Mouse (Mus musculus) lung, embryonic 15.5 days (tissue): ENCODE results near the gene Tfdp1. TPM values are rescaled to one million over a fixed set of nuclear protein-coding genes. Genes with fewer than 3 reads are reported as not detected.

Source experiments
- ATAC-seq: fragments of 200-750 bp; cut with Nextera tagmentation; 2 replicates; pipeline ENCODE4 v1.8.0; 2017; ENCODE audit warnings: moderate number of reproducible peaks, borderline replicate concordance; ENCODE audit not compliant: low FRiP score, low TSS enrichment; ENCODE audit errors: extremely low read depth
- H3K27ac ChIP-seq: fragments of 300-500 bp; sonication (generic); 2 replicates; pipeline ENCODE4 v1.5.1; 2015; ENCODE audit warnings: moderate library complexity, mild to moderate bottlenecking, inconsistent platforms
- H3K27me3 ChIP-seq: fragments of 300-500 bp; sonication (generic); 2 replicates; pipeline ENCODE4 v1.6.1; 2015; ENCODE audit warnings: inconsistent platforms
- H3K36me3 ChIP-seq: fragments of 300-500 bp; sonication (generic); 2 replicates; pipeline ENCODE4 v1.6.1; 2015; ENCODE audit warnings: inconsistent platforms
- H3K4me1 ChIP-seq: fragments of 300-500 bp; sonication (generic); 2 replicates; pipeline ENCODE4 v1.6.1; 2015; ENCODE audit warnings: inconsistent platforms
- H3K4me2 ChIP-seq: fragments of 300-500 bp; sonication (generic); 2 replicates; pipeline ENCODE4 v1.6.1; 2015; ENCODE audit warnings: inconsistent platforms, mild to moderate bottlenecking, moderate library complexity
- H3K4me3 ChIP-seq: fragments of 300-500 bp; sonication (generic); 2 replicates; pipeline ENCODE4 v1.5.1; 2015; ENCODE audit warnings: mild to moderate bottlenecking, inconsistent platforms
- H3K9ac ChIP-seq: fragments of 300-500 bp; sonication (generic); 2 replicates; pipeline ENCODE4 v1.6.1; 2015; ENCODE audit warnings: inconsistent platforms
- H3K9me3 ChIP-seq: fragments of 300-500 bp; sonication (generic); 2 replicates; pipeline ENCODE4 v1.6.1; 2016; ENCODE audit warnings: inconsistent platforms
- WGBS: fragments of 180-500 bp; shearing (Covaris S2); methylation state at CpG from one replicate; pipeline ENCODE4 v1.1.7; 2015; 5-methylcytosine and 5-hydroxymethylcytosine counted together
- polyA plus RNA-seq: library from polyadenylated mRNA; unstranded; fragments of >200 nt; fragmentation: Nextera tagmentation; extraction: Ambion mirVana; gene quantifications from 2 replicates; pipeline ENCODE4 v1.2.1, GENCODE M21; 2015

Tfdp1 gene
- 187 TPM in 2 replicates for polyA plus RNA-seq

DNA sequence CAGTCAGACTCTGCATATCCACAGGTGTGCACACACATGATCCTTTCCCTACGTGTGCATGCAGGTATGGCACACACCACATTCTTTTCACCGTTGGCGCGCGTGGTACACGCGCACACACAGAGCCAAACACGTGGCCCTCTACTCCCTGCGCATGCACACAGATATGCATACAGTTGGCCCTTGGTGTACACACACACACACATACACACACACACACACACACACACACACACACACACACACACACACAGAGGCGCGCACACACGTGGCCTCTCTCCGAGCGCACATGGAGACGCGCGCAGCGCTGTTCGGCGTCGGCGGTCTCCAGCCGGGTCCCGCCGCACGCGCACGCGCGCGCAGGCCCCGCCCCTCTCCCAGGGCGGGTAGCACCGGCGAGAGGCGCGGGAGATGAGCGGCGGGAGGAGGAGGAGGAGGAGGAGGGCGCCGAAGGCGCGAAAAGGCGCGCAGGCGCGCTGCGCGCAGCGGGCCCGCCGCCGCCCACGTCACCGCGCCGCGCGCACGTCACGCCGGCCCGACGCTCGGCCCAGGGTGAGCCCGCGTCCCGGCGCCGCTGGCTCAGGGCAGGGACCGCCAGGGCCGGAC is at the start of gene Tfdp1:
Gene Tfdp1, plus strand, starts transcription at position 497 of the 606 bp plus-strand sequence.
- peak; percentile 93 for ATAC-seq
- peak within 1 kb of the TSS; percentile 82 for H3K27ac ChIP-seq
- peaks cover 16% of the 10 kb centered on the region for H3K4me1 ChIP-seq
- H3K4me2 ChIP-seq: peak within 1 kb of the TSS; percentile 85
- WGBS: 1% methylated on average over 27 of the region's 72 CpGs
- H3K27me3 ChIP-seq: no peaks in the 10 kb centered on the region
- peak within 1 kb of the TSS; percentile 94 for H3K4me3 ChIP-seq
- no peaks in the 10 kb centered on the region for H3K9me3 ChIP-seq
- H3K36me3 ChIP-seq: peaks cover 26% of the 10 kb centered on the region
- peak within 1 kb of the TSS; percentile 96 for H3K9ac ChIP-seq

DNA sequence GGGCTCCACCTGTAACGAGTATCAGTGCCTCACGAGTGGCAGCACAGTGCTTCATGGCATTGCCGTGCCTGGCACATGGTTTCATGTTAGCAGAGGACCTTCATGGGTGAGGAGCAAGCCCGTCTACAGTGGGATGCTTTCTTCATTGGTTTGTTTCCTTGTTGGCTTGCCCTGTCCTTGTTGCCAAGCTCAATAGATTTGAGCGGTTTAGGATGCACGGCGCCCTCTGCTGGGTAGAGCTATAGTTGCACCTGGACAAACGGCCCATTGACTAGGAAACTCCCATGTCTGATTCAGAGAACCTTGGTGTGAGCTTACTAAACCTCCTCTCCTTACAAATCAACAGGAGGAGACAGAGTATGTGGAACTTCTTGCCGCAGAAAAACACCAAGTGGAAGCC is 46.2 kb upstream of the Tfdp1 start:
- peaks cover 42% of the 10 kb centered on the region for H3K36me3 ChIP-seq
- H3K4me2 ChIP-seq: no peak overlapping the region
- H3K4me3 ChIP-seq: no peak overlapping the region
- ATAC-seq: no peak
- no peaks in the 10 kb centered on the region for H3K9me3 ChIP-seq
- no peaks in the 10 kb centered on the region for H3K27me3 ChIP-seq
- no peak overlapping the region for H3K9ac ChIP-seq
- 28% methylated on average over 9 of the region's 9 CpGs for WGBS
- 0 out of 2 replicates have a peak, but pooled peaks cover 10% of the 10 kb centered on the region for H3K4me1 ChIP-seq
- H3K27ac ChIP-seq: no peak overlapping the region

DNA sequence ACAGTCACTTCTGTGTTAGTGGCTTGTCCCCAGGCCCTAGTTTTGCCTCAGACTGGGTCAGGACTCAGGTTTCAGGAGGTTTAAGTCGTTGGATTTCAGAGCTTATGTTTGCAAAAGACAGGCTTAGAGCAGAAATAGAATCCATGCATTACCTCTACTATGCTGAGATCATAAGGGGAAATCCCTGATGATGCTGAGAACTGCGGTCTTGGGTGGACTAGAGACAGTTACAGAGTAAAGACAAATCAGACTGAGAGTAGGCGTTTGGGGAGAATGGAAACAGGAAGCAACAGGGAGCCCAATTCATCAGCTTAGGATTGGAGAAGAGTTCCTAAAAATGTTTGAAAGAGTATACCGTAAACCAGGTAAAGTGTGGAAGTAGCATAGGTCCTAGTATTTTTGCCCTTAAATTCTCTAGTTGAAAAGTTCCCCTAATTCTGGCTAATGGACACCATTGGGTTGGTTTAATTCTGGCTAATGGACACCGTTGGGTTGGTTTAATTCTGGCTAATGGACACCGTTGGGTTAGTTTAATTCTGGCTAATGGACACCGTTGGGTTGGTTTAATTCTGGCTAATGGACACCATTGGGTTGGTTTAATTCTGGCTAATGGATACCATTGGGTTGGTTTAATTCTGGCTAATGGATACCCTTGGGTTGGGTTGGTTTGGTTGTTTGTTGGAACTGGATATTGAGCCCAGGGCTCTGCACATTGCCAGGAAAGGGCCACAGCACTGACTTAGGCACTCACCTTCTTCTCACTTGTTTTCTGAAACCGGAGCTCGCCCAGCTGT is 44.7 kb upstream of the Tfdp1 start:
- ATAC-seq: no peak
- H3K4me1 ChIP-seq: 0 out of 2 replicates have a peak, but pooled peaks cover 5% of the 10 kb centered on the region
- WGBS: 92% methylated on average over 9 of the region's 9 CpGs
- H3K9ac ChIP-seq: no peak overlapping the region
- no peaks in the 10 kb centered on the region for H3K9me3 ChIP-seq
- no peaks in the 10 kb centered on the region for H3K27me3 ChIP-seq
- peaks cover 44% of the 10 kb centered on the region for H3K36me3 ChIP-seq
- no peak overlapping the region for H3K4me3 ChIP-seq
- H3K27ac ChIP-seq: no peak overlapping the region
- no peak overlapping the region for H3K4me2 ChIP-seq

DNA sequence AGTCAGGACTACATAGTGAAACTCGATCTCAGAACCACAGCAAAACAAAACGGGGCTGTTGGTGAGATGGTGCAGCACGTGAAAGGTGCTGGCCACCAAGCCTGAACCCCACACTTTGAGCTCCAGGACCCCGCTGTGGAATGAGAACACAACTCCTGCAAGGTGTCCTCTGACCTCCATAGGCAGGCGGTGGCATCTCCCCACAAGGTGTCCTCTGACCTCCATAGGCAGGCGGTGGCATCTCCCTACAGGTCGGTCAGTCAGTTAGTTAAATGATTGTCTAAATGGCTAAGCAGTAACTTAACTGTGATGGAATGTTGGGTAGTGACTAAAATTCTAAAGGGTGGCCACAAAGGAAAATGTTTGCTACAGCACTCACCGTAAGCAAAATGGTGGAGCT is 39.0 kb upstream of the Tfdp1 start:
- H3K9me3 ChIP-seq: no peaks in the 10 kb centered on the region
- no peak for ATAC-seq
- H3K27ac ChIP-seq: no peak overlapping the region
- no peak overlapping the region for H3K4me3 ChIP-seq
- WGBS: 95% methylated on average over 8 of the region's 8 CpGs
- no peak overlapping the region for H3K4me2 ChIP-seq
- H3K4me1 ChIP-seq: no peaks in the 10 kb centered on the region
- peaks cover 61% of the 10 kb centered on the region for H3K36me3 ChIP-seq
- H3K27me3 ChIP-seq: no peaks in the 10 kb centered on the region
- no peak overlapping the region for H3K9ac ChIP-seq

DNA sequence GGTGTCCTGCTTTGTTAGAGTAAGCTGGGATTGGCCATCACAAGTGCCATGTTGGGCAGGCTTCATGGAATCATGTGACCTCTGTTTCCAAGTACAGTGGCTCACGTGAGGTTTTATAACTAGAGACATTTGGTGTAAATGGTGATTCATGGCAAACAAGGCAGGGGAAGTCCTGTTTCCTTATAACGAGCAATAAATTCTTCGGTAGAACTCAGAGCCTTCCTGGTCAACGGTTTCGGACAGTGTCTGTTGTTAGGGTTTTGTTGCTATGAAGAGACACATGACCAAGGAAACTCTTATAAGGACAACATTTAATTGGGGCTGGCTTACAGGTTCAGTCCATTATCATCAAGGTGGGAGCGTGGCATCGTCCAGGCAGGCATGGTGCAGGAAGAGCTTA is 37.5 kb upstream of the Tfdp1 start:
- no peaks in the 10 kb centered on the region for H3K27me3 ChIP-seq
- no peak overlapping the region for H3K9ac ChIP-seq
- no peak overlapping the region for H3K27ac ChIP-seq
- no peak overlapping the region for H3K4me3 ChIP-seq
- H3K36me3 ChIP-seq: peaks cover 60% of the 10 kb centered on the region
- H3K4me1 ChIP-seq: no peaks in the 10 kb centered on the region
- 94% methylated on average over 7 of the region's 7 CpGs for WGBS
- no peak for ATAC-seq
- no peak overlapping the region for H3K4me2 ChIP-seq
- no peaks in the 10 kb centered on the region for H3K9me3 ChIP-seq

DNA sequence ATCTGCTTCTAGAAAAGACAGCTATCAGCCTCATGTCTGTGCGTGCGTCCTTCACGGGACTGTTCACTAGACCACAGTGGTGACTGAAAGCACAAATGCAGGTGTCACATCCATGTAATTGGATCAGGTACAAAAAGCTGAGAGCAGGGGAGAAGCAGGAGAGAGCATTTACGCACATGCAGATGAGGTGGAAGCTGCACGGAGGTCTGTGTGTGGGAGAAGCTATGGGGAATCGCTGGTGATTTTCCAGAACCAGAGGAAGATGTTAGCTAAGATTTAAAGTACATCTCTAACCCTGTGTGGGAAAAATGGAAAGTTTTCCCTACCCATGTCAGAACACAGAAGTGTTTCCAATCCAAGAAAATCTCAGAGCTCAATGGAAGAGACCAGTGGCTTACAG is 33.1 kb upstream of the Tfdp1 start:
- Histone ChIP-seq H3K36me3 (peaks cover 43% of the 10 kb centered on the region), H3K27me3 (no peaks in the 10 kb centered on the region), H3K4me2 (no peak overlapping the region), H3K27ac (no peak overlapping the region), H3K4me3 (no peak overlapping the region), H3K9me3 (no peaks in the 10 kb centered on the region), H3K4me1 (no peaks in the 10 kb centered on the region), H3K9ac (no peak overlapping the region)
- 90% methylated on average over 6 of the region's 6 CpGs for WGBS
- ATAC-seq: no peak

DNA sequence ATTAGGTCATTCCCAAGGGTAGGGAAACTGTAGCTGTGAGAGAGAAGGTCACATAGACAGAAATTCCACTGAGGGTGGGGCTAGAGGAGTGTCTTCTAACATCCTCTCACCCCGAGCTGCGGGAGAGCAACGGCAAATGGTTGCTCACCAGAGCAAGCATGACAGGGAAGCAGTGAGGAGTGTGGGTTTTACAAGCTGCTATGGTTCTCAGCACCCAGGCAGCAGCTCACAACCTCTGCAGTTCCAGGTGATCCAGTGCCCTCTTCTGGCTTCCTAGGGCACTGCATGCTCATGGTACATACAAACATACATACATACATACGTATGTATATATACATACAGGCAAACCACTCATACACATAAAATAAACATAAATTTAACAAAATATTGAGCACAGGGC is 32.7 kb upstream of the Tfdp1 start:
- Histone ChIP-seq H3K9ac (no peak overlapping the region), H3K4me1 (no peaks in the 10 kb centered on the region), H3K27me3 (no peaks in the 10 kb centered on the region), H3K4me3 (no peak overlapping the region), H3K27ac (no peak overlapping the region), H3K9me3 (no peaks in the 10 kb centered on the region), H3K4me2 (no peak overlapping the region), H3K36me3 (peaks cover 44% of the 10 kb centered on the region)
- WGBS: 92% methylated on average over 4 of the region's 4 CpGs
- ATAC-seq: no peak

DNA sequence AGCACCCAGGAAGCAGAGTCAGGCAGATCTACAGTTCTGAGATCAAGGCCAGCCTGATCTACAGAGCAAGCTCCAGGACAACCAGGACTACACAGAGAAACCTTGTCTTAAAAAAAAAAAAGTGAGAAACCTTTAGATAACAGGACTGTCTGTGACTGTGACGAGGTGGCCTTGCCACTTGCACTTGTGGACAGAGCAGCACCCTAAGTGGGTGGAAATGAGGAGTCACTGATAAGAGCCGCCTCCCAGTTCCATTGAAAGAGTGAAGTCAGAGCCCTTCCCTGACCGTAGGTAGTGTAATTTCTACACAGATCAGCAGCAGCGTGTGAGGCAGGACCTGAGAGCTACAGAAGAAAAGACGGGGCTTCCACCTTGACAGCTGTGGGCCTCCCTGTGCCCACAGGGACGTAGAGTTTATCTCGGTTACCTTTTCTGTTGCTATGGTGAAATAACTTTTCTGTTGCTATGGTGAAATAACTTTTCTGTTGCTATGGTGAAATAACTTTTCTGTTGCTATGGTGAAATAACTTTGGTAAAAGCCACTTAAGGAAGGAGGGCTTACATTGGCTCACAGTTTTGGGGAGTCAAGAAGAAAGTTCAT is 32.1 kb upstream of the Tfdp1 start:
- no peak overlapping the region for H3K4me2 ChIP-seq
- no peaks in the 10 kb centered on the region for H3K9me3 ChIP-seq

DNA sequence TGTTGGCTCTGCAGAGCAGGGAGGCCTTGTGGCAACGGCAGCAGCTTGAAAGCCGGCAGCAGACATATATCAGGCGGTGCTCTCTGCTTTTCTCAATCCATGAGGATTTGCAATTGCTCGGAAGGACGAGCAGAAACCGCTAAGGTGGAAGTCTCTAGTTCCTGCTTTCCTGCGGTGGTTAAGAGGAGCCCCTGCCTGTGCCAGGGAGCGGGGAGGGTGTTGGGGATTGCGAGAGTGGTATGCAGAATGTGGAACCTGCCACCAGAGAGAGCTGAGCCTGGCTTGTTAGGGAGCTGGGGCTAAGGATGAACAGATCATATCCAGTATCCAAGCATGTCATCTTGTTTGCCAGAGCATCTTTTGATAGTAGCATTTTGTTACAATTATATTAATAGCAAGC is 31.6 kb upstream of the Tfdp1 start:
- WGBS: 74% methylated on average over 9 of the region's 9 CpGs
- Histone ChIP-seq H3K27ac (no peak overlapping the region), H3K4me2 (no peak overlapping the region), H3K9me3 (no peaks in the 10 kb centered on the region), H3K36me3 (peaks cover 38% of the 10 kb centered on the region), H3K27me3 (no peaks in the 10 kb centered on the region), H3K4me1 (no peaks in the 10 kb centered on the region), H3K9ac (no peak overlapping the region), H3K4me3 (no peak overlapping the region)
- no peak for ATAC-seq

More for the DNA sequence above, 32.1 kb upstream of the Tfdp1 start:
- 61% methylated on average over 7 of the region's 7 CpGs for WGBS
- no peak for ATAC-seq
- no peaks in the 10 kb centered on the region for H3K27me3 ChIP-seq
- no peak overlapping the region for H3K27ac ChIP-seq
- peaks cover 39% of the 10 kb centered on the region for H3K36me3 ChIP-seq
- H3K4me1 ChIP-seq: no peaks in the 10 kb centered on the region
- H3K9ac ChIP-seq: no peak overlapping the region
- H3K4me3 ChIP-seq: no peak overlapping the region

DNA sequence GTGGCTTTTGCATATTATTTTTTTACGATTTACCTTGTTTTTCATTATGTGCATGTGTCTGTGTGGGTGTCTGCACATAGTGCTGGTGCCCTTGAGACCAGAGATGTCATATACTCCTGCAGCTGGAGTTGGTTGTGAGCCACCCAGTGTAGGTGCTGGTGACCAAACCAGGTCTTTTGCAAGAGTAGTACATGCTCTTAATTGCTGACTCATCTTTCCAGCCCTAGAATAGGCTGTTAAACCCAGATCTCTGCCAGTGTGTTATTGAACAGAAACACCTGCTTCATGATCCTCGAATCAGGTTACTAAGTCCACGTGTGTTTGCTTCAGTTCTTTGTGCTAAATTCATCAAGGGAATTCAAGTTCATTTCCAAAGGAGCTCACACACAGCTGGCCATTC is 23.6 kb upstream of the Tfdp1 start:
- Histone ChIP-seq H3K9me3 (no peaks in the 10 kb centered on the region), H3K4me1 (no peaks in the 10 kb centered on the region), H3K27ac (no peak overlapping the region), H3K4me2 (no peak overlapping the region), H3K36me3 (0 out of 2 replicates have a peak, but pooled peaks cover 19% of the 10 kb centered on the region), H3K9ac (no peak overlapping the region), H3K27me3 (no peaks in the 10 kb centered on the region), H3K4me3 (no peak overlapping the region)
- 82% methylated on average over 3 of the region's 3 CpGs for WGBS
- no peak for ATAC-seq

DNA sequence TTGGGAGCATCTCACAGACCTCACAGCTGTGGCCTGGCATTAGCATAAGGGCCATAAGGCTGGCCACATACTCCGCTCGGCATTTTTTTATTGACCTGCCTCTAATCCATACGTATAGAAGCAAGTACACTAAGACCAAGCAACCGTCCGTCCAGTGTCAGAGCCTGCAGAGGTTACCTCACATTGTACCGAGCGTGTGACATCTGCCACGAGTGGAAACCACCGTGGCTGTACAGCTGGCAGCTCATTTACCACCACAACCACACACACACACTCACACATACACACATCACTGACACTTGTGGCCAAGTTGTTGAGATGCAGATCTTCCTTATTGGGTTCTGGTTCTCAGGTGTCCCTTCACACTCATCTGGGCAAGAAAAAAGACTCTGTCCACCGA is 21.9 kb upstream of the Tfdp1 start:
- Histone ChIP-seq H3K36me3 (0 out of 2 replicates have a peak, but pooled peaks cover 12% of the 10 kb centered on the region), H3K9ac (no peak overlapping the region), H3K9me3 (no peaks in the 10 kb centered on the region), H3K4me3 (no peak overlapping the region), H3K27ac (no peak overlapping the region), H3K27me3 (no peaks in the 10 kb centered on the region), H3K4me2 (no peak overlapping the region), H3K4me1 (no peaks in the 10 kb centered on the region)
- WGBS: 88% methylated on average over 10 of the region's 10 CpGs
- no peak for ATAC-seq

DNA sequence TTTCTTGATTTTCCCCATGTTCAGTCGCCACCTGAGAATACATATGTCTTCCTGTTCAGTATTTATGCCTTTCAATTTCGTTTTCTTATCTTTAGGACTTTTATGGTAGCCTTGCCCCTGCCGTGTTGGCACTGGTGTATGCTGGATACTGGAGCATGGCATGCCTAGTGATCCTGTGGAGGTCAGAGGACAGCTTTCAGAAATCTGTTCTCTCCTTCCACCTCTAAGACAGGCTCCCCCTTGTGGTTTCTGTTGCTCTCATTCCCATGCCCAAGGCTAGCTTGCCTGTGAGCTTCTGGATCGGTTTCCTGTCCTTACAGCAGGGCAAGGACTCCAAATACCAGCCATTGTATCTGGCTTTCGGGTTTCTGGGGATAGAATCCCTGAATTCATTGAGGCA is 12.0 kb upstream of the Tfdp1 start:
- H3K4me3 ChIP-seq: no peak overlapping the region
- 28% methylated on average over 5 of the region's 5 CpGs for WGBS
- H3K36me3 ChIP-seq: no peaks in the 10 kb centered on the region
- ATAC-seq: no peak
- no peaks in the 10 kb centered on the region for H3K9me3 ChIP-seq
- H3K4me1 ChIP-seq: no peaks in the 10 kb centered on the region
- H3K9ac ChIP-seq: no peak overlapping the region
- H3K27ac ChIP-seq: no peak overlapping the region
- H3K4me2 ChIP-seq: no peak overlapping the region
- H3K27me3 ChIP-seq: no peaks in the 10 kb centered on the region
